Mouse (Mus musculus) kidney, adult 10 weeks (tissue): ENCODE results near the gene Phactr4. TPM values are rescaled to one million over a fixed set of nuclear protein-coding genes. Genes with fewer than 3 reads are reported as not detected.

Experiments
- polyA plus RNA-seq: library from polyadenylated mRNA; stranded (reverse); fragments of 350-450 nt; fragmentation: Illumina TruSeq; extraction: RNeasy Lipid Tissue Mini Kit (QIAGEN cat#74804); gene quantifications from one replicate; pipeline ENCODE4 v1.2.3, GENCODE M21; 2014; ENCODE audit warnings: low read depth, low replicate concordance

The Phactr4 gene
- 27.5 TPM for polyA plus RNA-seq

DNA sequence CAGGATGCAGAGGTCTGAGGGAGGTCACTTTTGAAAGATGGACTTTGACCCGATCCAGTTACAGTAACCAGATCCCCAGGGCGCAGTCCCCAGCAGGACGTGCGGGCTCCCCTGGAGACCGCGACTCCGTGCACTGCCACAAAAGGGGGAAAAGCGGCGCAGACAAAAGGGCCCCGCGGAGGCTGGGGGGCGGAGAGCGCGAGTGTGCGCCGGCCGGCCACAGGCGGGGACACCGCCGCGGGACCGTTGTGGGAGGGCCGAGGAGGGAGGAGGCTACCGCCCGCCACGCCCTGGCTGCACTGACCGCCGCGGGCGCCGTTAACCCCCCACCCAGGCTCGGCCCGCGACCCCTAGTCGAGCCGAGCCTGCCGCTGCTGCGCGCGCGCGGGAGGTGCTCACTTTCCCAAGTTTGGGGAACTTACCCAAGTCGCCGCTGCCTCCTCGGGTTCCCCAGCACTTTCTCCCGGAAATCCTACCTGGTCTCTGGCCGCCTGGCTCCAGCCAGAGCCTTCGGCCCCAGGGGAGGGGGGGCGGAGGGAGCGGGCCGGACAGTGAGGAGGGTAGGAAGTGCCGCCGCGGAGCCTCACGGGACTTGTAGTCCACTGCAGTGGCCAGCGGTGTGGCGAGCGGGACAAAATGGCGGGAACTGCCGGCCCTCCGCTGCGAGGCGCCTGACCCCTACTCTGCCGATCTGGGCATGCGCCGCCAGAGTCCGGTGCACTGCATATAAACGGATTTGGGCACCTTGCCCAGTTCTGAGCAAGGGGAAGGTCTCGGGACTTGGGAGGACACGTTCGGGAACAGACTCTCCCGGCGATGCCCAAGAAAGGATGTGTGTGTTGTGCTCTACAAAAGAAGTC is at the start of gene Phactr4:
Gene Phactr4 (minus strand): TSS at position 567 of the 860 bp plus-strand sequence.

DNA sequence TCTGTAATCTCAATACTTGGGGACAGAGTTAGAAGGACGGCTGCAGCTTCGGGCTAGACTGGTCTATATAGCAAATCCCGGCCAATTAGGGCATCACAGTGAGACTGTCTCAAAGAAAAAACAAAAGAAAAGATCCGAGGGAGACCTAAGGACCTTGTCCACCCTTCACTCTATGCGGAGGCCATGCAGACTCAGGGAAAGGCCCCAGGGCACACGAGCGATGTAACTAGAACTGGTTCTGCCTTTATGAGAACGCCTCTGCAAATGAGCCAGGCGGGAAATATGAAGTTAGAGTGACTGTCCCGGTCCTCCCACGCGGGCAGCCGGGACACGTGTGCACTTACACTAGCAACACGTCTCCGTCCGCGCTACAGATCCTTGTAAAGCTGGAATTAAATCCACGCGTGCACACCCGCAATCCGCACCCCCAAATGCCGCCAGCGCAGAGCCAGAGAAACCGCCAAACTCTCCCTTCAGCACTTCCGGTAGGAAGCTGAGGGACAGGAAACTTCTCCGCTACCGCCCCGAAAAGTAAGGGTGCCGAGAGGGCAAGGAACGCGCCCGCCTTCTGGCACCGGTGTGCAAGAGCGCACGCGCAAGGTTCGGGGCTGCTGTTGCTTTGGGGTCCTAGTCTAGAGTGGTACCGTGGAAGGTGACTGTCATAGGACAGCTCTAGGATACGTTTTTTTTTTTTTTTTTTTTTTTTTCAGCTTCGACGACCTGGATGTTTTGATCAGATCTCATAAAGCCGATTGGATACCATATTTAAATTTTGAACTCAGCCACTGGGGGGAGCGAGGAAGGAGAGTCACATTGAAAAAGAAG is 41.4 kb upstream of the Phactr4 start, which contains the start of gene Med18:
Gene Med18 (minus strand): TSS at position 492 of the 825 bp plus-strand sequence.

DNA sequence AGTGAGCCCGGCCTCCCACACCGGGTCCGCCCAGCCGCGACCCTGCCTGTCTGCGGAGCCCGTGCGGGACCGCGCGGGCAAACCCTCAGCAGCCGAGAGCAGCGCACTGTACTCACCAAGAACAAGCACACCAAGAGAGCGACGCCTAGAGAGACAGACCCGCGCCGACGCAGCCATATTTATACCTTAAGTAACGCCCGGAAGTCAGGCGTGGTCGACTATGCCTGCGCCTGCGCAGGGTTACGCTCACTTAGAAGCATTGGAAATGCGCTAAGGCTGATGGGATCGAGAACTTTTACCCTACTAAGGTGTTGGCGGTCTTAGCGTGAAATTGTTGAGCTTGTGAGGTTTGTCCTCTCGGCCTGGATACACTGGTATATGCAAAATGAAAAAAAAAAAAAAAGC is 68.8 kb downstream of the Phactr4 start, which contains the start of gene Rcc1:
Gene Rcc1 (minus strand): TSS at position 125 of the 405 bp plus-strand sequence.

DNA sequence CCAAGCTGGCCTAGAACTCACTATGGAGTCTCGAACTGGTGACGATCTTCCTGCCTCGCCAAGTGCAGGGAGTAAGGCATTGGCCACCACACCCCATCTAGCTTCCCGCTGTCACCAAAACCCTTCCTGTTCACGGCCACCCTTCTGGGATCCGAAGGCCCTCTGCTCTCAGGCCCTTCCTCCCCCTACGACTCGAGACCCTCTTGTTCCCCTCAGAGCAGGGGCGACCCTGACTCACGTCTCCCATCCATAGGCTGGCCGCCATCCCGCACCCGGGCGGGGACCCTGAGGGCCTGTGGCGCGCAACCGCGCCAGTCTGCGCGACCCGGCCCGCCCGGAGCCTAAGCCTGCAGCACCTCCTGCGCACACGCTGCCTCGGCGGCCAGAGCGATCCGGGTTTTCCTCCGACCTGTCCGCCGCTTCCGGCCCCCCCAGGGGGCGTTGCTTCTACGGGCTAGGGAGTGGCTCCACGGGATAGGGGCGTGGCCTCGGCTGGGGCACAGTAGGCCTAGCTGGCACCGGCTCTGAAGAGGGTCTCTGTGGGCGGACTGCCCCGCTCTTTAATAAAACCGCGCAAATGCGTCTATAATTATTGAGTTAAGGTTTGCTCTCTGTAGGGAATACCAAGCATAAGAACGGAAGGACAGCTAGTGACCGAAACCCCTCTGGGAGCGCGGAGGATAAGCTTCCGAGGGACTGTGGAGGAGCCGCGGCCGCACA is 93.0 kb downstream of the Phactr4 start, which contains the start of gene Trnau1ap:
Gene Trnau1ap (minus strand): TSS at position 424 of the 720 bp plus-strand sequence.

Other genes starting within 250 kb of the Phactr4 start
- 38.8 TPM for gene Ythdf2, start 210.2 kb downstream of the Phactr4 start, polyA plus RNA-seq
- 3.7 TPM for gene Gmeb1, start 160.9 kb downstream of the Phactr4 start, polyA plus RNA-seq
- 15.7 TPM for gene Taf12, start 148.1 kb downstream of the Phactr4 start, polyA plus RNA-seq
- gene Rab42, start 119.1 kb downstream of the Phactr4 start, polyA plus RNA-seq = not detected
- 7.0 TPM for gene Trnau1ap, start 93.0 kb downstream of the Phactr4 start, polyA plus RNA-seq
- 4.2 TPM for gene Rcc1, start 68.9 kb downstream of the Phactr4 start, polyA plus RNA-seq
- 1.6 TPM for gene Med18, start 41.4 kb upstream of the Phactr4 start, polyA plus RNA-seq
- gene Sesn2, start 88.0 kb upstream of the Phactr4 start, polyA plus RNA-seq = 2.3 TPM
- 672 TPM for gene Atpif1, start 111.2 kb upstream of the Phactr4 start, polyA plus RNA-seq
- gene Dnajc8, start 113.1 kb upstream of the Phactr4 start, polyA plus RNA-seq = 199 TPM
- gene Ptafr, start 141.6 kb upstream of the Phactr4 start, polyA plus RNA-seq = 0.24 TPM
- 13.7 TPM for gene Eya3, start 216.5 kb upstream of the Phactr4 start, polyA plus RNA-seq